Comparison of ENCODE assay signal across 30 mouse cellular contexts in the genomic region with DNA sequence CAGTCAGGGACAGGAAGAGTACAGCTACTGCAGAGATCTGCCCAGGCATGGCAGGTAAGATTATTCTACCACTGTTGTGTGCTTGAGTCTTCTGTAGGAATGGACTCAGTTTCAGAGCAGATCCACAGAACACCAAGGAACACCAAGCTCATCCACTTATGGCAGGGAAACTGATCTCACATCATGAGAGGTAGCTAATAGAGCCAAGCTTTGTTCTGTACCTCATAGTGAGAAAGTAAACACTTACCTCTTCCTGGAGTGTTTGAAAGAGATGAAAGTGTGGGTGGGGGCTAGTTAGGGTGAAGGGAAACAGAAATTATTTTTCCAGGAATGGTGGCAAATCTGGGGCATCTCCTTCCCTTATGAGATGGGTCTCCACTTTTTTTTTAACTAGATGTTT. TPM values are rescaled to one million over a fixed set of nuclear protein-coding genes. Genes with fewer than 3 reads are reported as not detected.
DNase-seq lines count a peak whose midpoint lies in the region; ATAC-seq and TF ChIP-seq lines count a peak whose summit lies in the region.
"Had no signal": no experiment of that assay in that cellular context is flagged by ENCODE, and none has a peak within 500 bp of the region (broad histone marks: within the 10 kb centered on the region; RNA-seq: fewer than 3 reads in every experiment).

Lamp3 (minus strand) TSS at position 160 of the 400 bp plus-strand sequence.

- peak; percentile 76 for ATAC-seq in lung, embryonic 15.5 days (ENCODE audit: borderline replicate concordance, extremely low read depth, low FRiP score, low TSS enrichment)
- ATAC-seq: activated CD4-positive, CD25-positive, alpha-beta regulatory T cell, adult 4 months; CD4-positive, CD25-positive, alpha-beta regulatory T cell, adult 4 months; forebrain, embryonic 14.5 days; forebrain, embryonic 16.5 days; Patski had no signal

- no peak for TF ChIP-seq POLR2A in lung, adult 2 months (IDR thresholded peaks at IDR 0.05; ENCODE audit: borderline replicate concordance, extremely low read depth, low read depth, low read length)

- 0 out of 2 replicates have a peak within 1 kb of the TSS, but pooled peaks have one; percentile 24 for H3K27ac ChIP-seq in lung, embryonic 15.5 days
- H3K27ac ChIP-seq: embryonic facial prominence, embryonic 13.5 days; embryonic facial prominence, embryonic 15.5 days; forebrain, embryonic 10.5 days; forebrain, embryonic 12.5 days had no signal

- TF ChIP-seq CTCF in lung, adult 2 months (IDR thresholded peaks at IDR 0.05; ENCODE audit: insufficient read depth, low read length) = no peak

- DNase-seq in lung, adult 2 months = peak; percentile 23
- DNase-seq in lung, postnatal 14 days = no peak
- DNase-seq in lung, postnatal 10 days = no peak
- peak; percentile 47 for DNase-seq in lung, postnatal 25 days (ENCODE audit: low spot score)
- DNase-seq in cerebellum, postnatal 4 days (ENCODE audit: low spot score in 2 of 2) = no peak
- DNase-seq in ovary, postnatal 36 days (ENCODE audit: low spot score) = no peak
- DNase-seq: adrenal gland, adult 8-10 months; adrenal gland, postnatal 14 days; adrenal gland, postnatal 36 days; B cell, adult 2 months; cerebellum, adult 11-12 months; cerebellum, adult 2 months; cerebellum, adult 9-10 months; cerebellum, postnatal 10 days; cerebellum, postnatal 25 days; embryo, embryonic 11 days had no signal

- H3K27me3 ChIP-seq in lung, embryonic 15.5 days = no peaks in the 10 kb centered on the region
- H3K27me3 ChIP-seq: CH12.LX; embryonic facial prominence, embryonic 13.5 days; embryonic facial prominence, embryonic 15.5 days; forebrain, embryonic 12.5 days had no signal

- no peaks in the 10 kb centered on the region; the same call in 1 of the 2 replicates for H3K4me1 ChIP-seq in lung, adult 2 months (ENCODE audit: control insufficient read depth, insufficient read depth, low read length)
- H3K4me1 ChIP-seq in lung, embryonic 15.5 days = 0 out of 2 replicates have a peak, but pooled peaks cover 3% of the 10 kb centered on the region
- H3K4me1 ChIP-seq: embryonic facial prominence, embryonic 13.5 days; embryonic facial prominence, embryonic 15.5 days; forebrain, embryonic 10.5 days; forebrain, embryonic 12.5 days had no signal

- H3K9me3 ChIP-seq in lung, embryonic 15.5 days = no peaks in the 10 kb centered on the region
- H3K9me3 ChIP-seq: embryonic facial prominence, embryonic 13.5 days; embryonic facial prominence, embryonic 15.5 days; forebrain, embryonic 10.5 days; forebrain, embryonic 12.5 days; G1E had no signal

- H3K9ac ChIP-seq in lung, embryonic 15.5 days = no peak within 1 kb of the TSS
- H3K9ac ChIP-seq: embryonic facial prominence, embryonic 13.5 days; embryonic facial prominence, embryonic 15.5 days; forebrain, embryonic 12.5 days had no signal

- no peaks in the 10 kb centered on the region for H3K36me3 ChIP-seq in lung, embryonic 15.5 days
- H3K36me3 ChIP-seq: embryonic facial prominence, embryonic 13.5 days; embryonic facial prominence, embryonic 15.5 days; forebrain, embryonic 10.5 days; forebrain, embryonic 12.5 days; G1E had no signal

- peak within 1 kb of the TSS; percentile 72 for H3K4me3 ChIP-seq in lung, adult 2 months (replicated peaks; ENCODE audit: extremely low read depth, low read depth, low read length)
- no peak within 1 kb of the TSS for H3K4me3 ChIP-seq in lung, embryonic 15.5 days
- H3K4me3 ChIP-seq: embryonic facial prominence, embryonic 13.5 days; embryonic facial prominence, embryonic 15.5 days; erythroblast, embryonic 14.5 days; forebrain, embryonic 10.5 days; forebrain, embryonic 12.5 days had no signal

- no peak within 1 kb of the TSS for H3K4me2 ChIP-seq in lung, embryonic 15.5 days
- H3K4me2 ChIP-seq: embryonic facial prominence, embryonic 13.5 days; embryonic facial prominence, embryonic 15.5 days; forebrain, embryonic 12.5 days had no signal

RNA-seq across cellular contexts. Expression of gene Lamp3, which starts in this region (rescaled TPM):
- polyA plus RNA-seq in lung, adult 2 months (2012; rRNA removed) = 61.4 and 94.6 TPM in 2 replicates
- 10.8 and 16.2 TPM in 2 replicates for polyA plus RNA-seq in lung, embryonic 15.5 days (2015; fragmentation: Nextera tagmentation; extraction: Ambion mirVana)
- polyA plus RNA-seq: brain, embryonic 14.5 days; cerebellum, adult 2 months; embryonic facial prominence, embryonic 15.5 days; erythroblast, embryonic 14.5 days; forebrain, embryonic 10.5 days; forebrain, embryonic 12.5 days; forebrain, embryonic 14.5 days; forebrain, embryonic 16.5 days; G1E had no signal

Comparison
In these comparisons a context has a peak if more than half of its experiments do, and no peak if none do; other contexts are left out.
1. DNase-seq: peak in lung, adult 2 months (single experiment) and lung, postnatal 25 days (single experiment); none in lung, postnatal 14 days (single experiment), lung, postnatal 10 days (single experiment), cerebellum, postnatal 4 days (0 of 2) and ovary, postnatal 36 days (single experiment).